Comparison of ENCODE assay signal across 18 mouse cellular contexts in the genomic region with DNA sequence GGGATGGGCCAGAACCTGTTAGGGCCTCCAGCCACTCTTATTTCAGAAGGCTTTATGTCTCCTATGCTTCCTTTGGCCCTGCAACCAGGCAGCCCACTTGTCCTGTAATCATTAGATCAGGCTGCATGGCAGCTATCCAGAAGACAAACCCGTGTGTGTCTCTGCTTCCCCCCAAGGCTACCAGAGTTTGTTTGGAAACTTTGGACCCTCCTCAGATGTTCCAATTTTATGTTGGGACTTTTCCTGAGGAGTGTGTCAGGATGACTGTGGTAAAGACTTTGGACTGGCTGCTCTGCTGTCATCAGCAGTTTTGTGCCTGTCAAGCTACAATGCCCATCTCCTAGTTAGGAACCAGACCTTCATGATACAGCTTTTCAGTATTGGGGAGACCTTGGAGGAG. TPM values are rescaled to one million over a fixed set of nuclear protein-coding genes. Genes with fewer than 3 reads are reported as not detected.
DNase-seq lines count a peak whose midpoint lies in the region; ATAC-seq and TF ChIP-seq lines count a peak whose summit lies in the region.
"Had no signal": no experiment of that assay in that cellular context is flagged by ENCODE, and none has a peak within 500 bp of the region (broad histone marks: within the 10 kb centered on the region; RNA-seq: fewer than 3 reads in every experiment).

No protein-coding gene starts in this region.

- WGBS in kidney, embryonic 16.5 days, result 62% methylated on average over 1 of the region's 1 CpGs

- peaks cover 86% of the 10 kb centered on the region for H3K36me3 ChIP-seq in kidney, embryonic 16.5 days (ENCODE audit: insufficient read depth, low read length)
- H3K36me3 ChIP-seq in MEL (ENCODE audit: control insufficient read depth in 1 of 2, insufficient read depth in 2 of 2, low read length in 2 of 2), result peaks cover 7 to 27% of the 10 kb centered on the region in 2 experiments; a peak in 3 of 4 replicates

- peak; percentile 47 for DNase-seq in kidney, adult 18-20 months
- peak; percentile 44 for DNase-seq in MEL (ENCODE audit: low read depth, low spot score)
- peak; percentile 3 for DNase-seq in induced T-regulatory cell, adult 2 months (ENCODE audit: low read depth)
- DNase-seq in kidney, postnatal 36 days, result peak; percentile 75 to 85
- no peak for DNase-seq in adrenal gland, adult 2 months
- DNase-seq in heart, postnatal 4 days, result no peak
- DNase-seq: forebrain, postnatal 0 days; lung, postnatal 10 days; right cerebral cortex, postnatal 14 days; thymus, adult 2 months had no signal

- no peak for TF ChIP-seq CTCF in MEL (IDR thresholded peaks at IDR 0.05 in 2 of 3, conservative IDR thresholded peaks at IDR 0.05 in 1 of 3; ENCODE audit: control insufficient read depth in 1 of 3, insufficient read depth in 1 of 3, low read depth in 2 of 3, low read length in 3 of 3, poor library complexity in 1 of 3, severe bottlenecking in 1 of 3)

- no peaks in the 10 kb centered on the region for H3K27me3 ChIP-seq in kidney, embryonic 16.5 days (ENCODE audit: insufficient read depth, low read length)
- H3K27me3 ChIP-seq in MEL (ENCODE audit: control insufficient read depth in 1 of 2, insufficient read depth in 2 of 2, low read length in 2 of 2), result no peaks in the 10 kb centered on the region
- H3K27me3 ChIP-seq: embryonic facial prominence, embryonic 13.5 days; midbrain, embryonic 15.5 days; neural tube, embryonic 15.5 days; stomach, embryonic 15.5 days had no signal

- no peak overlapping the region for H3K4me2 ChIP-seq in kidney, embryonic 16.5 days (replicated peaks; ENCODE audit: low read depth, low read length)
- H3K4me2 ChIP-seq: embryonic facial prominence, embryonic 13.5 days; midbrain, embryonic 15.5 days; neural tube, embryonic 15.5 days; stomach, embryonic 15.5 days had no signal

- ATAC-seq in kidney, embryonic 16.5 days (ENCODE audit: low FRiP score, low TSS enrichment), result no peak
- ATAC-seq: forebrain, postnatal 0 days; inflammation-experienced regulatory T-cells, adult 6 months; midbrain, embryonic 15.5 days had no signal

- TF ChIP-seq POLR2A in MEL (IDR thresholded peaks at IDR 0.05; ENCODE audit: control insufficient read depth in 1 of 2, insufficient read depth in 1 of 2, low read depth in 1 of 2, low read length in 2 of 2, poor library complexity in 1 of 2), result no peak

- no peak overlapping the region for H3K27ac ChIP-seq in kidney, embryonic 16.5 days (ENCODE audit: low read length)
- no peak overlapping the region for H3K27ac ChIP-seq in MEL (ENCODE audit: control insufficient read depth, low read depth, low read length)
- H3K27ac ChIP-seq: embryonic facial prominence, embryonic 13.5 days; heart, embryonic 10.5 days; midbrain, embryonic 15.5 days; neural tube, embryonic 15.5 days; stomach, embryonic 15.5 days had no signal

- no peak overlapping the region for H3K4me3 ChIP-seq in kidney, embryonic 16.5 days (ENCODE audit: low read length)
- H3K4me3 ChIP-seq in MEL (ENCODE audit: control insufficient read depth in 1 of 2, insufficient read depth in 1 of 2, low read depth in 2 of 2, low read length in 2 of 2), result no peak overlapping the region
- H3K4me3 ChIP-seq: embryonic facial prominence, embryonic 13.5 days; heart, embryonic 10.5 days; midbrain, embryonic 15.5 days; myocyte; neural tube, embryonic 15.5 days; stomach, embryonic 15.5 days had no signal

- no peaks in the 10 kb centered on the region for H3K4me1 ChIP-seq in kidney, embryonic 16.5 days (ENCODE audit: insufficient read depth, low read length)
- peaks cover 0 to 5% of the 10 kb centered on the region in 2 experiments; a peak in 2 of 4 replicates for H3K4me1 ChIP-seq in MEL (ENCODE audit: control insufficient read depth in 1 of 2, insufficient read depth in 2 of 2, low read length in 2 of 2)
- H3K4me1 ChIP-seq: embryonic facial prominence, embryonic 13.5 days; heart, embryonic 10.5 days; midbrain, embryonic 15.5 days; neural tube, embryonic 15.5 days; stomach, embryonic 15.5 days had no signal

- H3K79me2 ChIP-seq in MEL (ENCODE audit: control insufficient read depth, insufficient read depth, low read length, poor library complexity), result no peaks in the 10 kb centered on the region

- no peak overlapping the region for H3K9ac ChIP-seq in kidney, embryonic 16.5 days (replicated peaks; ENCODE audit: low read length)
- no peak overlapping the region for H3K9ac ChIP-seq in MEL (ENCODE audit: control insufficient read depth, low read depth, low read length, poor library complexity, severe bottlenecking)
- H3K9ac ChIP-seq: embryonic facial prominence, embryonic 13.5 days; forebrain, postnatal 0 days; midbrain, embryonic 15.5 days; neural tube, embryonic 15.5 days; stomach, embryonic 15.5 days had no signal

- no peak for TF ChIP-seq EP300 in MEL (IDR thresholded peaks at IDR 0.05; ENCODE audit: low read depth in 1 of 2, low read length in 2 of 2)

- H3K9me3 ChIP-seq in kidney, embryonic 16.5 days (ENCODE audit: low read length), result no peaks in the 10 kb centered on the region
- H3K9me3 ChIP-seq in MEL (replicated peaks; ENCODE audit: insufficient read depth, low read length), result no peaks in the 10 kb centered on the region
- H3K9me3 ChIP-seq: embryonic facial prominence, embryonic 13.5 days; heart, embryonic 10.5 days; midbrain, embryonic 15.5 days; neural tube, embryonic 15.5 days; stomach, embryonic 15.5 days had no signal

- TF ChIP-seq RAD21 in MEL (IDR thresholded peaks at IDR 0.05; ENCODE audit: low read depth, low read length), result no peak

TF ChIP-seq in MEL, 35 proteins besides CTCF, POLR2A, EP300 and RAD21:
- TF ChIP-seq GATA1 (IDR thresholded peaks at IDR 0.05; ENCODE audit: low read depth, low read length) (no peak), HCFC1 (IDR thresholded peaks at IDR 0.05; ENCODE audit: low read depth, low read length) (no peak), ZC3H11A (IDR thresholded peaks at IDR 0.05; ENCODE audit: low read depth, low read length) (no peak), UBTF (IDR thresholded peaks at IDR 0.05; ENCODE audit: borderline replicate concordance, insufficient read depth, low read depth, low read length) (no peak), MAX (IDR thresholded peaks at IDR 0.05; ENCODE audit: low read length) (no peak), USF1 (IDR thresholded peaks at IDR 0.05; ENCODE audit: low read depth, low read length) (no peak), NRF1 (IDR thresholded peaks at IDR 0.05; ENCODE audit: insufficient read depth, low read depth, low read length, poor library complexity, severe bottlenecking) (no peak), SIN3A (IDR thresholded peaks at IDR 0.05; ENCODE audit: low read length) (no peak), ZMIZ1 (IDR thresholded peaks at IDR 0.05; ENCODE audit: low read depth, low read length) (no peak), MYB (IDR thresholded peaks at IDR 0.05; ENCODE audit: low read depth, low read length) (no peak)

RNA-seq across cellular contexts. Expression of gene Clk3, which starts 16.8 kb away (rescaled TPM):
- 82.0 and 90.0 TPM in 2 replicates for polyA plus RNA-seq in kidney, embryonic 16.5 days (2015; fragmentation: Nextera tagmentation; extraction: Ambion mirVana)
- total RNA-seq in MEL (2012; rRNA removed), result 28.8 and 31.2 TPM in 2 replicates
- 10 to 100 TPM in 1 of 2 experiments, not detected in 1; 65.6 TPM for polyA plus RNA-seq in MEL (2012; ENCODE audit: insufficient read depth in 1 of 2, insufficient read length in 2 of 2, low read depth in 1 of 2, low replicate concordance in 2 of 2, missing spikeins in 1 of 2)
- total RNA-seq in adrenal gland, adult 2 months (2021), result 10 to 100 TPM; 52.2 to 87.8 TPM
- polyA plus RNA-seq in adrenal gland, adult 2 months (2012; rRNA removed), result 45.7 and 60.6 TPM in 2 replicates
- 10 to 100 TPM; 43.5 to 49.1 TPM for total RNA-seq in heart, postnatal 4 days (2021)

RNA-seq across cellular contexts. Expression of gene Edc3, which starts 40.5 kb away (rescaled TPM):
- polyA plus RNA-seq in kidney, embryonic 16.5 days (2015; fragmentation: Nextera tagmentation; extraction: Ambion mirVana), result 39.2 and 41.2 TPM in 2 replicates
- 7.2 and 8.0 TPM in 2 replicates for total RNA-seq in MEL (2012; rRNA removed)
- 10 to 100 TPM in 1 of 2 experiments, not detected in 1; 25.7 TPM for polyA plus RNA-seq in MEL (2012; ENCODE audit: insufficient read depth in 1 of 2, insufficient read length in 2 of 2, low read depth in 1 of 2, low replicate concordance in 2 of 2, missing spikeins in 1 of 2)
- 1 to 10 TPM; 7.6 to 7.8 TPM for total RNA-seq in adrenal gland, adult 2 months (2021)
- 5.3 and 5.5 TPM in 2 replicates for polyA plus RNA-seq in adrenal gland, adult 2 months (2012; rRNA removed)
- total RNA-seq in heart, postnatal 4 days (2021), result 10 to 100 TPM in 1 of 2 experiments, 1 to 10 TPM in 1; 8.9 to 10.0 TPM

Comparison
In these comparisons a context has a peak if more than half of its experiments do, and no peak if none do; other contexts are left out.
1. DNase-seq: peak in kidney, adult 18-20 months (single experiment), MEL (single experiment), induced T-regulatory cell, adult 2 months (single experiment) and kidney, postnatal 36 days (2 of 2); none in adrenal gland, adult 2 months (single experiment) and heart, postnatal 4 days (single experiment).